Mouse (Mus musculus): ENCODE measurements around the gene Pcyt1a.

DNA sequence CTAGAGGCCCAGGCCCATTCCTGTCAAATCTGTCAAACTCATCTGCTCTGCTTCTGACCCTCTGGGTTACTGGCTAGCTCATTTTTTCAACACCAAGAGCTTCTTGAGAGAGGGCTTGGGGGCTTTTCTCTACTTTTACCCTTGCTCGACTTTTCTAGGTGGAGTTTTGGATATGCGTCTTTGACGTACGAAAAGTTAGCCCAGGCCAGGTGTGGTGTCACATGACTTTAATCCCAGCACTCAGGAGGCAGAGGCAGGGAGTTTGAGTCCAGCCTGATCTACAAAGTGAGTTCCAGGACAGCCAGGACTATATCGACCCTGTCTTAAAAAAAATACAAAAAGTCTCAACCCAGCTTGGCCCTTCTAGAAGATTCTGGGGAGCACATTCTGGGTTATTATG lies 77.3 kb downstream of the Pcyt1a start:
- TF ChIP-seq POLR2A (IDR thresholded peaks at IDR 0.05; ENCODE audit: insufficient read depth, low read depth, low read length), result no peak
- no peak for TF ChIP-seq CTCF (IDR thresholded peaks at IDR 0.05; ENCODE audit: insufficient read depth, low read depth, low read length)

All from olfactory bulb, adult 2 months (tissue).